Mouse (Mus musculus) liver, embryonic 14.5 days (tissue): ENCODE measurements at regions not wholly inside any gene's neighbourhood (a gene's known extent, or its start where the extent isn't known, plus 50 kb on each side); places are given as distances from the start of the nearest gene placed in this dataset.

Experiments used
- CTCF ChIP-seq: IDR thresholded peaks from 2 replicates; pipeline ENCODE4 v1.5.1; 2016; ENCODE audit warnings: antibody characterized with exemption, low read depth, control low read depth
- EP300 ChIP-seq: IDR thresholded peaks from 2 replicates; pipeline ENCODE4 v1.6.1; 2016; ENCODE audit warnings: antibody characterized with exemption, low read depth

DNA sequence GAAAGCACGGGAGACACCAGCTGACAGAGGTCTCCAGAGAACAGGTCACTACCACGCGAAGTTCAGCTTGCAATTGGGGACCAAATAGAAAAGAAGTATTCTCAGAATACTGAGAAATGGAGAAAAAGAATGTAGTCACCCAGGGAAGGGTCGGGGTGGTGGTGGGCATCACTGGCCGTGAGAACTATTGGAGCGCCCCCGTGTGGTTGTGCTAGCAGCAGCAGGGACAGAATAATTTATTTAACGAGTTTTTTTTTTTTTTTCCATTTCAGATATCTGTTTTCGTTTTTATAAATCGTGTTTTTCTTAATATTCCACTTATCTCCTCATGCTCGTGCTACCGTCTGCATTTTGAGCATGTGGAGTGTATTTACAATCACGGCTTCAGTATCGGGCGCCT is 118.4 kb upstream of the Thy1 start:
- TF ChIP-seq CTCF = peak; percentile 56
- no peak for TF ChIP-seq EP300
